Mouse (Mus musculus) gastrocnemius, postnatal 4 days (tissue): ENCODE results near the gene Nalcn. TPM values are rescaled to one million over a fixed set of nuclear protein-coding genes. Genes with fewer than 3 reads are reported as not detected.
A peak's percentile ranks its signal among the peaks of the same experiment; 100 is the strongest.
"Not testable (repeated sequence)": the region's sequence is repeated elsewhere in the genome, so short reads cannot be mapped to it uniquely, and the experiment has no call there.

Source experiments
- DNase-seq, 2 experiments: peaks; one replicate each; pipeline ENCODE4 v3.0.0; 2021 to 2022; ENCODE audit warnings: low spot score in 2 of 2, mixed read lengths in 2 of 2
- long read RNA-seq, 2 experiments: library from polyadenylated mRNA; stranded (forward); transcript quantifications; one replicate each; pipeline ENCODE4 v2.0.0; 2021
- total RNA-seq, 2 experiments: library from RNA; stranded (reverse); gene quantifications; 2 replicates each; pipeline ENCODE4 v1.2.3; 2021

The Nalcn gene
- under 1 TPM; 0.31 to 0.37 TPM for total RNA-seq
- long read RNA-seq, experiment 1, result 0 reads
- long read RNA-seq, experiment 2, result 0 reads

GRCm38 (mm10) chr14:123626501-123627179 is at the start of gene Nalcn:
TSS of gene Nalcn (minus strand) at chr14:123627144.
- peak in 1 of 2 experiments; percentile 12 for DNase-seq

GRCm38 (mm10) chr14:123671076-123671475 is 44.1 kb upstream of the Nalcn start:
- not testable (repeated sequence) for DNase-seq

- no peak for DNase-seq
Observed at GRCm38 (mm10) chr14:123664451-123664850, 37.5 kb upstream of the Nalcn start.

GRCm38 (mm10) chr14:123663206-123663605 is 36.3 kb upstream of the Nalcn start:
- DNase-seq, result no peak

- DNase-seq, result no peak
Observed at GRCm38 (mm10) chr14:123662386-123662785, 35.4 kb upstream of the Nalcn start.

- DNase-seq, result peak; percentile 14 to 19
Observed at GRCm38 (mm10) chr14:123661091-123661491, 34.1 kb upstream of the Nalcn start.

- no peak for DNase-seq
Observed at GRCm38 (mm10) chr14:123659921-123660385, 33.0 kb upstream of the Nalcn start, which contains the start of gene Itgbl1. TSS of gene Itgbl1 (plus strand) at chr14:123659971.

- DNase-seq, result no peak
Observed at GRCm38 (mm10) chr14:123627180-123627562, 227 bp upstream of the Nalcn start.

GRCm38 (mm10) chr14:123622969-123623368 is 4.0 kb downstream of the Nalcn start:
- DNase-seq, result no peak

GRCm38 (mm10) chr14:123595265-123595664 is 31.7 kb downstream of the Nalcn start:
- DNase-seq, result no peak

GRCm38 (mm10) chr14:123587412-123587811 is 39.5 kb downstream of the Nalcn start:
- DNase-seq, result no peak

GRCm38 (mm10) chr14:123582433-123582832 is 44.5 kb downstream of the Nalcn start:
- no peak for DNase-seq

GRCm38 (mm10) chr14:123575356-123575755 is 51.6 kb downstream of the Nalcn start:
- DNase-seq, result no peak

- DNase-seq, result no peak
Observed at GRCm38 (mm10) chr14:123574936-123575335, 52.0 kb downstream of the Nalcn start.

- no peak for DNase-seq
Observed at GRCm38 (mm10) chr14:123566599-123566998, 60.3 kb downstream of the Nalcn start.

- no peak for DNase-seq
Observed at GRCm38 (mm10) chr14:123555533-123555932, 71.4 kb downstream of the Nalcn start.

GRCm38 (mm10) chr14:123554936-123555335 is 72.0 kb downstream of the Nalcn start:
- no peak for DNase-seq

GRCm38 (mm10) chr14:123542362-123542761 is 84.6 kb downstream of the Nalcn start:
- no peak for DNase-seq

GRCm38 (mm10) chr14:123535636-123536035 is 91.3 kb downstream of the Nalcn start:
- no peak for DNase-seq

- no peak for DNase-seq
Observed at GRCm38 (mm10) chr14:123533000-123533399, 93.9 kb downstream of the Nalcn start.

GRCm38 (mm10) chr14:123531271-123531670 is 95.7 kb downstream of the Nalcn start:
- DNase-seq, result peak in 1 of 2 experiments; percentile 15

- DNase-seq, result no peak
Observed at GRCm38 (mm10) chr14:123529143-123529542, 97.8 kb downstream of the Nalcn start.
